Mouse (Mus musculus) forebrain, embryonic 14.5 days (tissue): Measurements from ENCODE around the gene Nrg3. TPM values are rescaled to one million over a fixed set of nuclear protein-coding genes. Genes with fewer than 3 reads are reported as not detected.

Experiments used
- ATAC-seq: fragments of 200-750 bp; cut with Nextera tagmentation; 2 replicates; pipeline ENCODE4 v1.8.0; 2017; ENCODE audit warnings: mild to moderate bottlenecking, moderate library complexity
- DNase-seq: peaks from one replicate; pipeline ENCODE4 v3.0.0-alpha.2; 2015; ENCODE audit warnings: low spot score
- H3K27ac ChIP-seq: fragments of 300-500 bp; sonication (generic); 2 replicates; pipeline ENCODE4 v1.5.1; 2014; ENCODE audit warnings: low read depth, mild to moderate bottlenecking, control low read depth, low read length, moderate library complexity
- H3K27me3 ChIP-seq: fragments of 300-500 bp; sonication (generic); replicated peaks from 2 replicates; pipeline ENCODE4 v1.6.1; 2014; ENCODE audit warnings: low read length, control low read depth, mixed read lengths; ENCODE audit not compliant: control insufficient read depth, insufficient read depth
- H3K36me3 ChIP-seq: fragments of 300-500 bp; sonication (generic); 2 replicates; pipeline ENCODE4 v1.6.1; 2014; ENCODE audit warnings: low read length, control low read depth; ENCODE audit not compliant: control insufficient read depth, insufficient read depth
- H3K4me1 ChIP-seq: fragments of 300-500 bp; sonication (generic); 2 replicates; pipeline ENCODE4 v1.6.1; 2014; ENCODE audit warnings: antibody characterized with exemption, low read length, control low read depth; ENCODE audit not compliant: control insufficient read depth, insufficient read depth
- H3K4me2 ChIP-seq: fragments of 300-500 bp; sonication (generic); 2 replicates; pipeline ENCODE4 v1.6.1; 2014; ENCODE audit warnings: mild to moderate bottlenecking, control low read depth, low read length
- H3K4me3 ChIP-seq: fragments of 300-500 bp; sonication (generic); 2 replicates; pipeline ENCODE4 v1.5.1; 2014; ENCODE audit warnings: low read depth, low read length, control low read depth
- H3K9ac ChIP-seq: fragments of 300-500 bp; sonication (generic); 2 replicates; pipeline ENCODE4 v1.6.1; 2014; ENCODE audit warnings: mild to moderate bottlenecking, low read length, control low read depth, moderate library complexity
- H3K9me3 ChIP-seq: fragments of 300-500 bp; sonication (generic); replicated peaks from 2 replicates; pipeline ENCODE4 v1.6.1; 2016; ENCODE audit warnings: low read length, control low read depth, mixed read lengths; ENCODE audit not compliant: control insufficient read depth
- WGBS: fragments of 180-500 bp; shearing (Covaris S2); extraction: QIAGEN DNeasy Blood & Tissue Kit; methylation state at CpG from one replicate; pipeline ENCODE4 v1.1.7; 2014; 5-methylcytosine and 5-hydroxymethylcytosine counted together
- polyA plus RNA-seq: library from polyadenylated mRNA; unstranded; fragments of >200 nt; fragmentation: Nextera tagmentation; extraction: Ambion mirVana; gene quantifications from 2 replicates; pipeline ENCODE4 v1.2.1, GENCODE M21; 2014

Nrg3 gene
- polyA plus RNA-seq, 1 experiment from 2014 or later = 3.2 TPM

- Histone ChIP-seq H3K9me3 (no peaks in the 10 kb centered on the region), H3K9ac (no peak overlapping the region), H3K4me1 (no peaks in the 10 kb centered on the region), H3K4me2 (no peak overlapping the region), H3K4me3 (no peak overlapping the region), H3K27ac (no peak overlapping the region), H3K27me3 (no peaks in the 10 kb centered on the region), H3K36me3 (no peaks in the 10 kb centered on the region)
- ATAC-seq (no peak), DNase-seq (no peak)
- 92% methylated on average over 1 of the region's 1 CpGs for WGBS
Measured at GRCm38 (mm10) chr14:39044290-39044689, 428.6 kb downstream of the Nrg3 start.

GRCm38 (mm10) chr14:39043793-39044192 lies 429.1 kb downstream of the Nrg3 start:
- WGBS = 62% methylated on average over 3 of the region's 3 CpGs
- DNase-seq = peak; percentile 61
- no peak overlapping the region; the same call in 1 of the 2 replicates for H3K27ac ChIP-seq
- ATAC-seq = peak; percentile 84; the same call in 1 of the 2 replicates
- no peaks in the 10 kb centered on the region for H3K9me3 ChIP-seq
- no peaks in the 10 kb centered on the region for H3K27me3 ChIP-seq
- H3K36me3 ChIP-seq = no peaks in the 10 kb centered on the region
- no peaks in the 10 kb centered on the region for H3K4me1 ChIP-seq
- no peak overlapping the region for H3K9ac ChIP-seq
- H3K4me3 ChIP-seq = no peak overlapping the region
- H3K4me2 ChIP-seq = no peak overlapping the region

- no peak overlapping the region for H3K9ac ChIP-seq
- H3K27ac ChIP-seq = no peak overlapping the region; the same call in 1 of the 2 replicates
- H3K27me3 ChIP-seq = no peaks in the 10 kb centered on the region
- no peaks in the 10 kb centered on the region for H3K36me3 ChIP-seq
- DNase-seq = peak; percentile 7
- ATAC-seq = peak; percentile 29; the same call in 1 of the 2 replicates
- H3K9me3 ChIP-seq = no peaks in the 10 kb centered on the region
- 65% methylated on average over 5 of the region's 5 CpGs for WGBS
- no peak overlapping the region for H3K4me2 ChIP-seq
- H3K4me3 ChIP-seq = no peak overlapping the region
- no peaks in the 10 kb centered on the region for H3K4me1 ChIP-seq
Measured at GRCm38 (mm10) chr14:39043384-39043783, 429.5 kb downstream of the Nrg3 start.

- Histone ChIP-seq H3K36me3 (no peaks in the 10 kb centered on the region), H3K4me2 (no peak overlapping the region), H3K27me3 (no peaks in the 10 kb centered on the region), H3K9ac (no peak overlapping the region), H3K4me1 (no peaks in the 10 kb centered on the region), H3K9me3 (no peaks in the 10 kb centered on the region), H3K27ac (no peak overlapping the region), H3K4me3 (no peak overlapping the region)
- DNase-seq (no peak), ATAC-seq (no peak)
- WGBS = 79% methylated on average over 1 of the region's 1 CpGs
Measured at GRCm38 (mm10) chr14:39039046-39039445, 433.8 kb downstream of the Nrg3 start.

- H3K9ac ChIP-seq = no peak overlapping the region
- ATAC-seq = no peak
- no peaks in the 10 kb centered on the region for H3K36me3 ChIP-seq
- WGBS = 86% methylated on average over 3 of the region's 3 CpGs
- no peak overlapping the region for H3K4me3 ChIP-seq
- H3K4me1 ChIP-seq = no peaks in the 10 kb centered on the region
- no peaks in the 10 kb centered on the region for H3K27me3 ChIP-seq
- H3K27ac ChIP-seq = no peak overlapping the region
- H3K4me2 ChIP-seq = no peak overlapping the region
- no peak for DNase-seq
- no peaks in the 10 kb centered on the region for H3K9me3 ChIP-seq
Measured at GRCm38 (mm10) chr14:39034482-39034881, 438.4 kb downstream of the Nrg3 start.

GRCm38 (mm10) chr14:39023065-39023464 lies 449.8 kb downstream of the Nrg3 start:
- no peak overlapping the region for H3K27ac ChIP-seq
- WGBS = 90% methylated on average over 2 of the region's 2 CpGs
- ATAC-seq = no peak
- no peaks in the 10 kb centered on the region for H3K4me1 ChIP-seq
- H3K9ac ChIP-seq = no peak overlapping the region
- DNase-seq = no peak
- no peaks in the 10 kb centered on the region for H3K36me3 ChIP-seq
- no peak overlapping the region for H3K4me3 ChIP-seq
- no peaks in the 10 kb centered on the region for H3K27me3 ChIP-seq
- no peak overlapping the region for H3K4me2 ChIP-seq
- no peaks in the 10 kb centered on the region for H3K9me3 ChIP-seq

- ATAC-seq = no peak
Measured at GRCm38 (mm10) chr14:39014126-39014525, 458.8 kb downstream of the Nrg3 start.

GRCm38 (mm10) chr14:38997843-38998242 lies 475.0 kb downstream of the Nrg3 start:
- Histone ChIP-seq H3K4me1 (no peaks in the 10 kb centered on the region), H3K27ac (no peak overlapping the region), H3K27me3 (no peaks in the 10 kb centered on the region), H3K4me3 (no peak overlapping the region), H3K9me3 (no peaks in the 10 kb centered on the region), H3K36me3 (no peaks in the 10 kb centered on the region), H3K9ac (no peak overlapping the region), H3K4me2 (no peak overlapping the region)
- 64% methylated on average over 3 of the region's 3 CpGs for WGBS
- ATAC-seq = no peak
- no peak for DNase-seq

More at GRCm38 (mm10) chr14:39014126-39014525, 458.8 kb downstream of the Nrg3 start:
- H3K9ac ChIP-seq = no peak overlapping the region
- H3K9me3 ChIP-seq = no peaks in the 10 kb centered on the region; the same call in 1 of the 2 replicates
- H3K4me2 ChIP-seq = no peak overlapping the region
- no peak for DNase-seq
- no peaks in the 10 kb centered on the region for H3K27me3 ChIP-seq
- no peaks in the 10 kb centered on the region for H3K4me1 ChIP-seq
- no peak overlapping the region for H3K27ac ChIP-seq
- no peaks in the 10 kb centered on the region for H3K36me3 ChIP-seq
- H3K4me3 ChIP-seq = no peak overlapping the region

GRCm38 (mm10) chr14:38992574-38992866 lies 480.4 kb downstream of the Nrg3 start:
- Histone ChIP-seq H3K9me3 (no peaks in the 10 kb centered on the region), H3K27me3 (no peaks in the 10 kb centered on the region), H3K36me3 (no peaks in the 10 kb centered on the region), H3K9ac (no peak overlapping the region), H3K4me2 (no peak overlapping the region), H3K4me1 (no peaks in the 10 kb centered on the region), H3K4me3 (no peak overlapping the region), H3K27ac (peak overlapping the region; percentile 18; the same call in 1 of the 2 replicates)
- DNase-seq (no peak), ATAC-seq (no peak)
- 85% methylated on average over 1 of the region's 1 CpGs for WGBS
